ENCODE assay signal across 51 mouse cellular contexts in genomic region chr7:13137340-13137739, GRCm38 (mm10). TPM values are rescaled to one million over a fixed set of nuclear protein-coding genes. Genes with fewer than 3 reads are reported as not detected.
"Had no signal": no experiment of that assay in that cellular context is flagged by ENCODE, and none has a peak within 500 bp of the region (broad histone marks: within the 10 kb centered on the region; RNA-seq: fewer than 3 reads in every experiment).

No protein-coding gene starts in this region.

- H3K4me3 ChIP-seq: heart, embryonic 12.5 days; heart, embryonic 13.5 days; heart, embryonic 15.5 days; hindbrain, embryonic 10.5 days; hindbrain, embryonic 12.5 days; hindbrain, embryonic 13.5 days; hindbrain, embryonic 15.5 days; intestine, embryonic 15.5 days; kidney, embryonic 15.5 days; layer of hippocampus, adult 2 months; left cerebral cortex, adult 2 months had no signal

- ATAC-seq: hindbrain, embryonic 16.5 days; hindbrain, postnatal 0 days; inflammation-experienced regulatory T-cells, adult 6 months; intestine, embryonic 15.5 days; intestine, embryonic 16.5 days; intestine, postnatal 0 days had no signal

- H3K27ac ChIP-seq: heart, embryonic 13.5 days; heart, embryonic 15.5 days; hindbrain, embryonic 10.5 days; hindbrain, embryonic 12.5 days; hindbrain, embryonic 13.5 days; hindbrain, embryonic 14.5 days; hindbrain, embryonic 15.5 days; hindbrain, postnatal 0 days; intestine, embryonic 15.5 days; kidney, embryonic 15.5 days; kidney, postnatal 0 days; layer of hippocampus, adult 2 months; left cerebral cortex, adult 2 months had no signal

- H3K27me3 ChIP-seq: heart, embryonic 12.5 days; heart, embryonic 13.5 days; heart, embryonic 15.5 days; hindbrain, embryonic 12.5 days; hindbrain, embryonic 13.5 days; hindbrain, embryonic 15.5 days; intestine, embryonic 15.5 days; kidney, embryonic 15.5 days had no signal

- H3K36me3 ChIP-seq: heart, embryonic 12.5 days; heart, embryonic 13.5 days; heart, embryonic 15.5 days; hindbrain, embryonic 10.5 days; hindbrain, embryonic 12.5 days; hindbrain, embryonic 13.5 days; hindbrain, embryonic 15.5 days; intestine, embryonic 15.5 days; kidney, embryonic 15.5 days had no signal

- H3K9me3 ChIP-seq: heart, embryonic 12.5 days; heart, embryonic 13.5 days; heart, embryonic 15.5 days; hindbrain, embryonic 10.5 days; hindbrain, embryonic 12.5 days; hindbrain, embryonic 13.5 days; hindbrain, embryonic 15.5 days; intestine, embryonic 15.5 days; kidney, embryonic 15.5 days had no signal

- H3K4me1 ChIP-seq: heart, embryonic 12.5 days; heart, embryonic 13.5 days; heart, embryonic 15.5 days; hindbrain, embryonic 10.5 days; hindbrain, embryonic 12.5 days; hindbrain, embryonic 13.5 days; hindbrain, embryonic 15.5 days; intestine, embryonic 15.5 days; kidney, embryonic 15.5 days had no signal

- H3K4me2 ChIP-seq: heart, embryonic 11.5 days; heart, embryonic 12.5 days; heart, embryonic 13.5 days; heart, embryonic 15.5 days; hindbrain, embryonic 12.5 days; hindbrain, embryonic 13.5 days; hindbrain, embryonic 14.5 days; hindbrain, embryonic 15.5 days; intestine, embryonic 15.5 days; kidney, embryonic 15.5 days had no signal

- H3K9ac ChIP-seq: heart, embryonic 12.5 days; heart, embryonic 13.5 days; heart, embryonic 15.5 days; hindbrain, embryonic 12.5 days; hindbrain, embryonic 13.5 days; hindbrain, embryonic 14.5 days; hindbrain, embryonic 15.5 days; intestine, embryonic 15.5 days; kidney, embryonic 15.5 days had no signal

- DNase-seq: heart, postnatal 10 days; heart, postnatal 14 days; heart, postnatal 36 days; heart, postnatal 4 days; kidney, adult 11 months; kidney, adult 18-20 months; kidney, adult 2 months; kidney, adult 8-10 months; kidney, adult 9 months; kidney, postnatal 10 days; kidney, postnatal 14 days; kidney, postnatal 25 days; kidney, postnatal 36 days; kidney, postnatal 4 days; layer of hippocampus, adult 9-11 months; layer of hippocampus, postnatal 36 days had no signal

RNA-seq across cellular contexts. Expression of gene Vmn1r87, which starts 2.6 kb away (rescaled TPM):
- total RNA-seq: heart, postnatal 10 days; heart, postnatal 14 days; heart, postnatal 25 days; heart, postnatal 36 days; heart, postnatal 4 days; hematopoietic stem cell, adult 5-6 weeks; hindbrain, postnatal 0 days; layer of hippocampus, adult 18-20 months; layer of hippocampus, adult 2 months; layer of hippocampus, adult 8-10 months; layer of hippocampus, postnatal 10 days; layer of hippocampus, postnatal 14 days; layer of hippocampus, postnatal 25 days; layer of hippocampus, postnatal 36 days; left cerebral cortex, adult 18-20 months; left cerebral cortex, adult 2 months had no signal
- polyA plus RNA-seq: heart, embryonic 11.5 days; heart, embryonic 12.5 days; heart, embryonic 13.5 days; heart, embryonic 14.5 days; heart, embryonic 15.5 days; heart, embryonic 16.5 days; heart, postnatal 0 days; hindbrain, embryonic 10.5 days; hindbrain, embryonic 11.5 days; hindbrain, embryonic 12.5 days; hindbrain, embryonic 13.5 days; hindbrain, embryonic 14.5 days; hindbrain, embryonic 15.5 days; hindbrain, embryonic 16.5 days; hindbrain, postnatal 0 days; intestine, embryonic 14.5 days; intestine, embryonic 15.5 days; intestine, embryonic 16.5 days; intestine, postnatal 0 days; kidney, adult 2 months; kidney, embryonic 14.5 days; kidney, embryonic 15.5 days; kidney, embryonic 16.5 days; kidney, postnatal 0 days; large intestine, adult 2 months had no signal

RNA-seq across cellular contexts. Expression of gene Vmn1r86, which starts 17.6 kb away (rescaled TPM):
- total RNA-seq: heart, postnatal 10 days; heart, postnatal 14 days; heart, postnatal 25 days; heart, postnatal 36 days; heart, postnatal 4 days; hematopoietic stem cell, adult 5-6 weeks; hindbrain, postnatal 0 days; layer of hippocampus, adult 18-20 months; layer of hippocampus, adult 2 months; layer of hippocampus, adult 8-10 months; layer of hippocampus, postnatal 10 days; layer of hippocampus, postnatal 14 days; layer of hippocampus, postnatal 25 days; layer of hippocampus, postnatal 36 days; left cerebral cortex, adult 18-20 months; left cerebral cortex, adult 2 months had no signal
- polyA plus RNA-seq: heart, embryonic 11.5 days; heart, embryonic 12.5 days; heart, embryonic 13.5 days; heart, embryonic 14.5 days; heart, embryonic 15.5 days; heart, embryonic 16.5 days; heart, postnatal 0 days; hindbrain, embryonic 10.5 days; hindbrain, embryonic 11.5 days; hindbrain, embryonic 12.5 days; hindbrain, embryonic 13.5 days; hindbrain, embryonic 14.5 days; hindbrain, embryonic 15.5 days; hindbrain, embryonic 16.5 days; hindbrain, postnatal 0 days; intestine, embryonic 14.5 days; intestine, embryonic 15.5 days; intestine, embryonic 16.5 days; intestine, postnatal 0 days; kidney, adult 2 months; kidney, embryonic 14.5 days; kidney, embryonic 15.5 days; kidney, embryonic 16.5 days; kidney, postnatal 0 days; large intestine, adult 2 months had no signal

RNA-seq across cellular contexts. Expression of gene Vmn1r88, which starts 22.0 kb away (rescaled TPM):
- total RNA-seq: hematopoietic stem cell, adult 5-6 weeks; hindbrain, postnatal 0 days had no signal
- polyA plus RNA-seq: heart, embryonic 11.5 days; heart, embryonic 12.5 days; heart, embryonic 13.5 days; heart, embryonic 14.5 days; heart, embryonic 15.5 days; heart, postnatal 0 days; hindbrain, embryonic 10.5 days; hindbrain, embryonic 11.5 days; hindbrain, embryonic 12.5 days; hindbrain, embryonic 13.5 days; hindbrain, embryonic 14.5 days; hindbrain, embryonic 15.5 days; hindbrain, embryonic 16.5 days; intestine, embryonic 15.5 days; intestine, embryonic 16.5 days; intestine, postnatal 0 days; kidney, adult 2 months; kidney, embryonic 14.5 days; kidney, embryonic 15.5 days; kidney, embryonic 16.5 days; large intestine, adult 2 months had no signal

RNA-seq across cellular contexts. Expression of gene Vmn1r85, which starts 42.4 kb away (rescaled TPM):
- total RNA-seq: heart, postnatal 10 days; heart, postnatal 14 days; heart, postnatal 25 days; heart, postnatal 36 days; heart, postnatal 4 days; hematopoietic stem cell, adult 5-6 weeks; layer of hippocampus, adult 18-20 months; layer of hippocampus, adult 2 months; layer of hippocampus, adult 8-10 months; layer of hippocampus, postnatal 10 days; layer of hippocampus, postnatal 14 days; layer of hippocampus, postnatal 25 days; layer of hippocampus, postnatal 36 days; left cerebral cortex, adult 18-20 months; left cerebral cortex, adult 2 months had no signal
- polyA plus RNA-seq: heart, embryonic 11.5 days; heart, embryonic 12.5 days; heart, embryonic 13.5 days; heart, embryonic 14.5 days; heart, embryonic 15.5 days; heart, embryonic 16.5 days; heart, postnatal 0 days; hindbrain, embryonic 10.5 days; hindbrain, embryonic 12.5 days; inflammation-experienced regulatory T-cells, adult 6 months; intestine, embryonic 14.5 days; intestine, embryonic 15.5 days; intestine, embryonic 16.5 days; intestine, postnatal 0 days; kidney, adult 2 months; kidney, embryonic 14.5 days; kidney, embryonic 15.5 days; kidney, embryonic 16.5 days; kidney, postnatal 0 days; large intestine, adult 2 months had no signal
